Mouse (Mus musculus): ENCODE measurements around the gene Mob3a. TPM values are rescaled to one million over a fixed set of nuclear protein-coding genes. Genes with fewer than 3 reads are reported as not detected.

The Mob3a gene
- total RNA-seq (2021): 10 to 100 TPM; 10.6 to 16.5 TPM
- long read RNA-seq, experiment 1, transcript Mob3a-201 (4 exons, 2,682 nt): major isoform, 9 of 9 reads
- long read RNA-seq, experiment 1, partial matches to known transcripts: 0 of 9 reads
- long read RNA-seq, experiment 1, other reads (novel, unspliced or antisense): 0 of 9 reads
- long read RNA-seq, experiment 2, transcript Mob3a-201 (4 exons, 2,682 nt): major isoform, 14 of 14 reads
- long read RNA-seq, experiment 2, partial matches to known transcripts: 0 of 14 reads
- long read RNA-seq, experiment 2, other reads (novel, unspliced or antisense): 0 of 14 reads

GRCm38 (mm10) chr10:80701721-80702535, at the start of gene Mob3a, which contains the start of gene Izumo4:
Mob3a (minus strand) TSS chr10:80701977.
Izumo4 (plus strand) TSS chr10:80702184.
- peak; percentile 47 for TF ChIP-seq CTCF (conservative IDR thresholded peaks at IDR 0.05)
- Histone ChIP-seq H3K27ac (peak within 1 kb of the TSS; percentile 91), H3K4me3 (peak within 1 kb of the TSS; percentile 81)
- peak; percentile 98 to 100 for DNase-seq (ENCODE audit: low spot score in 2 of 2)

GRCm38 (mm10) chr10:80751188-80751832, 49.5 kb upstream of the Mob3a start:
- no peak overlapping the region; the same call in 1 of the 2 replicates for H3K4me3 ChIP-seq
- H3K27ac ChIP-seq: peak overlapping the region; percentile 57
- peak; percentile 77 for TF ChIP-seq CTCF (conservative IDR thresholded peaks at IDR 0.05)
- DNase-seq (ENCODE audit: low spot score in 2 of 2): peak in 1 of 2 experiments; percentile 40

- Histone ChIP-seq H3K4me3 (no peak overlapping the region), H3K27ac (no peak overlapping the region)
- DNase-seq (ENCODE audit: low spot score in 2 of 2): no peak
- no peak for TF ChIP-seq CTCF (conservative IDR thresholded peaks at IDR 0.05)
Measured at GRCm38 (mm10) chr10:80748609-80749008, 46.8 kb upstream of the Mob3a start.

GRCm38 (mm10) chr10:80747410-80747809, 45.6 kb upstream of the Mob3a start:
- Histone ChIP-seq H3K4me3 (no peak overlapping the region), H3K27ac (no peak overlapping the region)
- peak; percentile 78 to 83 for DNase-seq (ENCODE audit: low spot score in 2 of 2)
- TF ChIP-seq CTCF (conservative IDR thresholded peaks at IDR 0.05): peak; percentile 98

- TF ChIP-seq CTCF (conservative IDR thresholded peaks at IDR 0.05): no peak
- H3K4me3 ChIP-seq: no peak overlapping the region
- no peak overlapping the region for H3K27ac ChIP-seq
- no peak for DNase-seq (ENCODE audit: low spot score in 2 of 2)
Measured at GRCm38 (mm10) chr10:80744262-80744661, 42.5 kb upstream of the Mob3a start.

GRCm38 (mm10) chr10:80742180-80742978, 40.6 kb upstream of the Mob3a start, which contains the start of gene Ap3d1:
Ap3d1 (minus strand) TSS chr10:80742264.
- H3K27ac ChIP-seq: peak within 1 kb of the TSS; percentile 97
- peak; percentile 94 to 100 for DNase-seq (ENCODE audit: low spot score in 2 of 2)
- peak within 1 kb of the TSS; percentile 98 for H3K4me3 ChIP-seq
- no peak for TF ChIP-seq CTCF (conservative IDR thresholded peaks at IDR 0.05)

- no peak for TF ChIP-seq CTCF (conservative IDR thresholded peaks at IDR 0.05)
- Histone ChIP-seq H3K27ac (peak overlapping the region; percentile 97), H3K4me3 (peak overlapping the region; percentile 98)
- DNase-seq (ENCODE audit: low spot score in 2 of 2): no peak
Measured at GRCm38 (mm10) chr10:80741634-80742179, 39.9 kb upstream of the Mob3a start.

GRCm38 (mm10) chr10:80741146-80741545, 39.4 kb upstream of the Mob3a start:
- Histone ChIP-seq H3K4me3 (peak overlapping the region; percentile 98), H3K27ac (peak overlapping the region; percentile 97)
- TF ChIP-seq CTCF (conservative IDR thresholded peaks at IDR 0.05): no peak
- DNase-seq (ENCODE audit: low spot score in 2 of 2): no peak

GRCm38 (mm10) chr10:80738657-80739056, 36.9 kb upstream of the Mob3a start:
- DNase-seq (ENCODE audit: low spot score in 2 of 2): no peak
- no peak overlapping the region for H3K4me3 ChIP-seq
- peak; percentile 63 for TF ChIP-seq CTCF (conservative IDR thresholded peaks at IDR 0.05)
- H3K27ac ChIP-seq: no peak overlapping the region

GRCm38 (mm10) chr10:80736731-80737130, 35.0 kb upstream of the Mob3a start:
- H3K4me3 ChIP-seq: no peak overlapping the region
- peak overlapping the region; percentile 71 for H3K27ac ChIP-seq
- no peak for TF ChIP-seq CTCF (conservative IDR thresholded peaks at IDR 0.05)
- DNase-seq (ENCODE audit: low spot score in 2 of 2): no peak

- TF ChIP-seq CTCF (conservative IDR thresholded peaks at IDR 0.05): no peak
- no peak overlapping the region for H3K27ac ChIP-seq
- no peak for DNase-seq (ENCODE audit: low spot score in 2 of 2)
- H3K4me3 ChIP-seq: no peak overlapping the region
Measured at GRCm38 (mm10) chr10:80732611-80733101, 30.9 kb upstream of the Mob3a start.
